ENCODE assay signal across 12 mouse cellular contexts in genomic region chr6:39055831-39056261, GRCm38 (mm10).
DNase-seq lines count a peak whose midpoint lies in the region; ATAC-seq lines count a peak whose summit lies in the region.
"Had no signal": no experiment of that assay in that cellular context is flagged by ENCODE, and none has a peak within 500 bp of the region (broad histone marks: within the 10 kb centered on the region; RNA-seq: fewer than 3 reads in every experiment).

No protein-coding gene starts in this region.

- H3K4me1 ChIP-seq in embryonic facial prominence, embryonic 13.5 days = peaks cover 7% of the 10 kb centered on the region; the same call in 1 of the 2 replicates
- peaks cover 14% of the 10 kb centered on the region for H3K4me1 ChIP-seq in embryonic facial prominence, embryonic 10.5 days

- no peak overlapping the region for H3K4me3 ChIP-seq in embryonic facial prominence, embryonic 13.5 days
- no peak overlapping the region for H3K4me3 ChIP-seq in embryonic facial prominence, embryonic 10.5 days
- H3K4me3 ChIP-seq: erythroblast, embryonic 14.5 days; liver, embryonic 12.5 days; midbrain, embryonic 12.5 days had no signal

- H3K36me3 ChIP-seq in embryonic facial prominence, embryonic 13.5 days = no peaks in the 10 kb centered on the region
- no peaks in the 10 kb centered on the region for H3K36me3 ChIP-seq in embryonic facial prominence, embryonic 10.5 days (replicated peaks)
- H3K36me3 ChIP-seq: liver, embryonic 12.5 days; midbrain, embryonic 12.5 days had no signal

- WGBS in embryonic facial prominence, embryonic 13.5 days = 54% methylated on average over 7 of the region's 7 CpGs
- 57% methylated on average over 7 of the region's 7 CpGs for WGBS in embryonic facial prominence, embryonic 10.5 days

- DNase-seq in embryonic facial prominence, embryonic 10.5 days (ENCODE audit: low spot score) = no peak
- DNase-seq in heart, adult 18-20 months = peak; percentile 59 to 69
- no peak for DNase-seq in spleen, postnatal 14 days (ENCODE audit: low spot score in 2 of 2)
- no peak for DNase-seq in kidney, postnatal 25 days
- no peak for DNase-seq in right cerebral cortex, postnatal 14 days
- DNase-seq: thymus, adult 18-20 months had no signal

- H3K4me2 ChIP-seq in embryonic facial prominence, embryonic 13.5 days = 0 out of 2 replicates have a peak overlapping the region, but pooled peaks have one; percentile 11
- H3K4me2 ChIP-seq: liver, embryonic 12.5 days; midbrain, embryonic 12.5 days had no signal

- 0 out of 2 replicates have a peak overlapping the region, but pooled peaks have one; percentile 36 for H3K9ac ChIP-seq in embryonic facial prominence, embryonic 13.5 days
- H3K9ac ChIP-seq: liver, embryonic 12.5 days; midbrain, embryonic 12.5 days had no signal

- no peak for ATAC-seq in embryonic facial prominence, embryonic 13.5 days (ENCODE audit: insufficient number of reproducible peaks, insufficient read depth, low FRiP score, low TSS enrichment, low read depth)
- peak; percentile 78 for ATAC-seq in CD4-positive, CD25-positive, alpha-beta regulatory T cell, adult 4 months
- ATAC-seq in inflammation-experienced regulatory T-cells, adult 6 months = peak; percentile 65
- ATAC-seq: liver, embryonic 12.5 days had no signal

- H3K27ac ChIP-seq in embryonic facial prominence, embryonic 13.5 days = no peak overlapping the region
- no peak overlapping the region for H3K27ac ChIP-seq in embryonic facial prominence, embryonic 10.5 days (replicated peaks)
- H3K27ac ChIP-seq: liver, embryonic 12.5 days; midbrain, embryonic 12.5 days had no signal

- H3K9me3 ChIP-seq in embryonic facial prominence, embryonic 13.5 days = no peaks in the 10 kb centered on the region
- no peaks in the 10 kb centered on the region for H3K9me3 ChIP-seq in embryonic facial prominence, embryonic 10.5 days
- H3K9me3 ChIP-seq: liver, embryonic 12.5 days; midbrain, embryonic 12.5 days had no signal

- peaks cover 7% of the 10 kb centered on the region; the same call in 1 of the 2 replicates for H3K27me3 ChIP-seq in embryonic facial prominence, embryonic 13.5 days
- no peaks in the 10 kb centered on the region for H3K27me3 ChIP-seq in embryonic facial prominence, embryonic 10.5 days (replicated peaks; ENCODE audit: low read depth, poor library complexity, severe bottlenecking)
- H3K27me3 ChIP-seq: midbrain, embryonic 12.5 days had no signal

Comparison
In these comparisons a context has a peak if more than half of its experiments do, and no peak if none do; other contexts are left out.
1. DNase-seq: peak in heart, adult 18-20 months (2 of 2); none in embryonic facial prominence, embryonic 10.5 days (single experiment), spleen, postnatal 14 days (0 of 2), kidney, postnatal 25 days (0 of 2) and right cerebral cortex, postnatal 14 days (single experiment).